Mouse (Mus musculus) left cerebral cortex, postnatal 14 days (tissue): ENCODE results near the gene Hip1. TPM values are rescaled to one million over a fixed set of nuclear protein-coding genes. Genes with fewer than 3 reads are reported as not detected.

ENCODE experiments used
- DNase-seq, 2 experiments: peaks; one replicate each; pipeline ENCODE4 v3.0.0; 2021 to 2022; ENCODE audit warnings: low spot score in 2 of 2, mixed read lengths in 1 of 2
- intact Hi-C: fragments of 180-260 bp; cut with DNase I; formaldehyde crosslinking; loops from one replicate; pipeline ENCODE4 v1.15.1; 2025
- total RNA-seq, 2 experiments: library from RNA; stranded (reverse); gene quantifications; 2 replicates each; pipeline ENCODE4 v1.2.3; 2021

The Hip1 gene
- total RNA-seq, 2 experiments from 2014 or later, result 66.9 to 72.0 TPM

- DNase-seq, result no peak
- intact Hi-C loops, result loop anchor here (5.0 kb wide), 1 partner anchor 131 kb away; no protein-coding TSS in a partner anchor
Observed at GRCm38 (mm10) chr5:135537794-135538214, 7.1 kb downstream of the Hip1 start.

- intact Hi-C loops, result loop anchor here (5.0 kb wide), 1 partner anchor 130 kb away; no protein-coding TSS in a partner anchor
- no peak for DNase-seq
Observed at GRCm38 (mm10) chr5:135537326-135537725, 7.6 kb downstream of the Hip1 start.

GRCm38 (mm10) chr5:135535867-135536266 lies 9.1 kb downstream of the Hip1 start:
- intact Hi-C loops, result loop anchor here (5.0 kb wide), 1 partner anchor 129 kb away; no protein-coding TSS in a partner anchor
- no peak for DNase-seq

GRCm38 (mm10) chr5:135533431-135533830 lies 11.5 kb downstream of the Hip1 start:
- intact Hi-C loops, result no loop called here
- no peak for DNase-seq

DNA sequence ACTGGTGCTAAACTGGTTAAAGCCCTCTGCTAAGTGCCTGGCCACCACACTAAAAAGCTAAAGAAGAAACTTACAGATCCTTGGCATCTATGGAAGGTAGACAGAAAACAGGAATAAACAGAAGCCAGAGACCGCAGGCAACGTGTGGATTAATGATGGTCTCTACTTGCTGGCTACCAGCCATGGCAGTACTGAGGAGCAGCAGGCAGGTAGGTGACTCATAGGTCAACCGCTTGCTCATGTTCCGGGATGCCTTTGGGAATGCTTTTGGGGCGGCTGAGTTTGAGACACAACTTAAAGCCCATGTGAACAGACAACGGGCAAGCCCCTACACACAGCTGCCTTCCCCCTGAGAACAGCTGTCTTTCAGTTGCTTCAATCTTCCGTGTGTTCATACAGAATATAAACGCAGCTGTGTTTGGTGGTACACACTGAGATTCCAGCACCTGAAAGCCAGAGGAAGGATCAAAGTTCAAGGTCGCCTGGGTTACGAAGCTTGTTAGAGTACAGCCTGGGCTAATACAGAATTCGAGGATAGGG lies 13.5 kb downstream of the Hip1 start:
- intact Hi-C loops, result no loop called here
- no peak for DNase-seq

DNA sequence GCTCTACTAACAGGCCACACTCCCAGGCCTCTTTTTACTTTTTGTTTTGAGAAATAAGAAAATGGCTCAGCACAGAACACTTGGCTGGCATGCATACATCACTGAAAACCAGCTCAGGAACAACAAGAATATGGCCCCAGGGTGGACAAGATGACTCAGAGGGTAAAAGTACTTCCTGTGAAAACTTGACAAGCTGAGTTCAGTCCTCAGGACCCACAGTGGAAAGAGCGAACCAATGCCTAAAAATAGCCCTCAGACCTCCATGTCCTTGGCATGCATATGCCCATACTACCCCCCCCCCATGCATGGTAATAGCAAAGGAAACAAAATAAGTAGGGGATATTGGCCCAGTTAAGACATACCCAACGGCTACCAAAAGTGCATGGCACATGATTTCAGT lies 15.0 kb downstream of the Hip1 start:
- DNase-seq, result no peak
- intact Hi-C loops, result no loop called here

- no peak for DNase-seq
- intact Hi-C loops, result no loop called here
Observed at GRCm38 (mm10) chr5:135529310-135529709, 15.6 kb downstream of the Hip1 start.

GRCm38 (mm10) chr5:135527986-135528385 lies 16.9 kb downstream of the Hip1 start:
- intact Hi-C loops, result no loop called here
- DNase-seq, result no peak

- intact Hi-C loops, result no loop called here
- DNase-seq, result peak in 1 of 2 experiments; percentile 24
Observed at GRCm38 (mm10) chr5:135524660-135525560, 20.0 kb downstream of the Hip1 start.

GRCm38 (mm10) chr5:135524087-135524486 lies 20.8 kb downstream of the Hip1 start:
- intact Hi-C loops, result no loop called here

DNA sequence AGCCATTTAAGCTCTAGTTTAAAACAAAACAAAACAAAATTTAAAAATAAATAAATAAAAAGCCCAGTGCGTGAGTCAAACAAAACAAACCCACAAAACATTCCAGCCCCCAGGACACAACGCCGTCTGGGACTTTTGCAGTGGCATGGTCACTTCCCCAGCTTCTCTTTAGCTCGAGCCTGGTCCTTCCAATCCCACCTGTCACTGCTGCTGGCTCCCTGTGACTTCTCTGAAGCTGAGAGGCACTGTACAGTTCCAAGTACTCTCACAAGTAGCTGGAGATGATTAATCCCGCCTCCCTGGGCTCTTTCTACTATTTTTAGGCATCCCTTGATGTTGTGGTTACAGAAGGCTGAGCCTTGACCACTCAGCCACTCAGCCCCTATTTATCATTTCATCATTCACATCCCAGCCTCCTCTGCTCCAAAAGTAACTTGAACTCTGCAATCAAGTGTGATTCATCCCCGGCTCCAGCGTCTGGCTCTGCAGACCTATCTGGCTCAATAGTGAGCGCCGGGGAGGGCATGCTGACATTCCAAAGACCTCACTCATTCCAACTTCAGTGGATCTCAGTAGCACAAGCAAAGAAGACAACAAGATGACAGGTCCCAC lies 22.7 kb downstream of the Hip1 start:
- DNase-seq, result no peak

More at GRCm38 (mm10) chr5:135524087-135524486, 20.8 kb downstream of the Hip1 start:
- DNase-seq, result no peak

DNA sequence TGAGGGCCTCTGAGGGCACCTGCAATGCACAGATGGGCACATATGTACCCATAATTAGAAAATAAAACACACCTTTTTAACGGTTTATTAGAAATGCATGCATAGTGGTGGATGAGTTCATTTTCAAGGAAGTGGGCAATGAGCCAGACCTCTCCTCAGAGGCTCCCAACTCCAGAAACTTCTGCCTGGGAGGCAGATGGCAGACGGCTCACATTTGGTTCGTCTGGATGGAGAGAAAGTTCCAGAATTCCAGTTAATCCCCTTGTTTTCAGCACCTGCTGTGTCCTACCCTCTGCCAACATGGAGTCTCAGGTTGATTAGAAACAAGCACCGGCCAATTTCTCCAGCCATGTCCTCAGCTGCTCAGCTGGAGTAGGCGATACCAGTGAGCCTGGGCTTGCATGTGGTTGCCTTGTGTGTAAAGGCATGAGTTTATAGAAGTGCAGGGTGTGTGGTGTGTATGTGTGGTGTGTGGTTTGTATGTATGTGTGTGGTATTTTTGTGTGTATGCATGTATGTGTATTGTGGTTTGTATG lies 27.5 kb downstream of the Hip1 start:
- intact Hi-C loops, result no loop called here
- peak; percentile 34 to 38 for DNase-seq

More for the DNA sequence above, 22.7 kb downstream of the Hip1 start:
- intact Hi-C loops, result no loop called here

DNA sequence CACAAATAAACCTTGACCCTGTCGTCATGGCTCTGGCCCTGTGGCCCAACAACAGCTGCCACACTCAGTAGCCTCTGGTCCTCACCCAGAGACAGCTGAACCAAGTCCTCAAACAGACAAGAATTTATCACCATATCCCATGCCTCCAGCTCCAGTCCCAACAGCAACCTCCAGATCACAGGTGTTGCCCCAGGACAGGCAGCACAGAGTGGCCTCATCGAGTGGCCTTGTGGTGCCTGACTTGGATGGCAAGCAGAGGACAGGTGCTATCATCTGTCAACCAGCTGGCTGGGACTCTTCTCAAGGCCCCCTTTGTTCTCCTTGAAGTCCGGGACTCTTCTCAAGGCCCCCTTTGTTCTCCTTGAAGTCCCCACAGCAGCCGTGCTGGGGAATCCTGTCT lies 31.8 kb downstream of the Hip1 start:
- intact Hi-C loops, result no loop called here

DNA sequence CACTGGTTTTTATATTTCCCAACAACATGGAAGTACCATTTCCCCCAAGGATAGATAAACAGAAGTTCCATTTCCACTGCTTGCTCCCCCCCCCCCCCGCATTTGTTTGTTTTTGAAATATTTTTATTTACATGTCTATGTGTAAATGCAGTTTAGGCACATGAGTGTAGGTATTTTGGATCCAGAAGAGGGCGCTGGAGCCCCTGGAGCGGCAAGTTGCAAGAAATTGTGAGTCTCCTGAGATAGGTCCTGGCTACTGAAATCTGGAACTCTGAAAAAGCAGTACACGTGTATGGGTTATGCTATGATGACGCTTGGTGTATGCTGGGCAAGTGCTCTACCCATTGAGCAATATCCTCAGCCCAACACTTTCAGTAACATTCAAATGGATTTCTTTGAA lies 33.8 kb downstream of the Hip1 start:
- intact Hi-C loops, result no loop called here
- DNase-seq, result no peak

More for the DNA sequence above, 31.8 kb downstream of the Hip1 start:
- DNase-seq, result no peak

- intact Hi-C loops, result no loop called here
- peak; percentile 52 to 65 for DNase-seq
Observed at GRCm38 (mm10) chr5:135508284-135508683, 36.6 kb downstream of the Hip1 start.

DNA sequence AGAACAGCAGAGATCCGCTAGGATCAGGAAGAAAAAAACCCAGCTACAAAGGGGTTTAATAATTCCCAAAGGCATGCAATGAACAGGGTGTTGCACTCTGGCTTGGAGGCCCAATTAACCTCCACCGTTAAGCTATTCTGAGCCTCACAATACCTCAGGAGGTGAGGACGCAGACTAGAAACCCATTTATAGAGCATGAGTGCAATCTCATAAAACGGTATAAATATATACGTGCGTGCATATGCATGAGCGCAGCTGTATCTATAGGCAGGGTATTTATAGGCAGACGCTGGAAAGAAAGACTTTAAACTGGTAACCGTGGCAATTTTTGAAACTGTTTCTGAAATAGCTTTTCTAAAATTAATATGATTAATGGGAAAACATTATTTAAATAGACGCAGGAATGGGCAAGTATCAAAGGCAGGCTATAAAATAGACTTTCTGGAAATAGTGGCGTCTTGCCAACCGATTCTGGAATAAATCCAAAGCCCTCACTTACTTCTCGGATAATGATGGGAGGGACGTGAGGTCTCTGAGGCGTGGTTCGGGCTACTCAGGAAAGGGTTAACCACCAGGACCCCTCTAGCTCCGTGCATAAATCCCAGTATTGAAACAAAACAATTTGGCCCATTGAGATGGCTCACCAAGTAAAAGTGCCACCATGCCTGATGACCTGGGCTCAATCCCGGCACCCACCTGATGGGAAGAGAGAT lies 37.2 kb downstream of the Hip1 start:
- peak in 1 of 2 experiments; percentile 47 for DNase-seq
- intact Hi-C loops, result no loop called here

- DNase-seq, result no peak
- intact Hi-C loops, result no loop called here
Observed at GRCm38 (mm10) chr5:135505442-135505841, 39.5 kb downstream of the Hip1 start.

- intact Hi-C loops, result no loop called here
- DNase-seq, result no peak
Observed at GRCm38 (mm10) chr5:135502931-135503330, 42.0 kb downstream of the Hip1 start.

DNA sequence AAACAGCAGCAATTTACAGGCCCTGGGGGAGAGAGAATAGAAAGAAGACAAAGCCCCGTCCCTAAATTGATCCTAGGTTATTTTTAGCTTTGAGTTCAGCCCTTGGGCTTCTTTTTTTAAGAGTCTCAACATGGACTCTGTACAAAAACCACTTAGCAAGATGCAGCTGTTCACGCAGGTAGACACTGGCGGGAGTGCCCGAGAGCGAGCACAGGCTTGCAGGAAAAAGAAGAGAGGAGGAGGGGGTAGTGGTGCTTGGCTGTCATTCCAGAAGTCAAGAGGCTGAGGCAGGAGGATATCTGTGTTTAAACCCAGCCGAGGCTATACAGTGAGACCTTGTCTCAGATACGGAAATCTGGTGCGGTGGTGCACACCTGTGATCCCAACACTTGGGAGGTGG lies 42.9 kb downstream of the Hip1 start:
- DNase-seq, result no peak
- intact Hi-C loops, result no loop called here
